Mouse (Mus musculus) layer of hippocampus, postnatal 10 days (tissue): Measurements from ENCODE around the gene Tmod1. TPM values are rescaled to one million over a fixed set of nuclear protein-coding genes. Genes with fewer than 3 reads are reported as not detected.

Experiments
- DNase-seq, 2 experiments: peaks; one replicate each; pipeline ENCODE4 v3.0.0; 2021; ENCODE audit warnings: low spot score in 2 of 2
- total RNA-seq, 2 experiments: library from RNA; stranded (reverse); gene quantifications; 2 replicates each; pipeline ENCODE4 v1.2.3; 2021

The Tmod1 gene
- total RNA-seq, 2 experiments from 2014 or later, result 7.7 to 8.3 TPM

DNA sequence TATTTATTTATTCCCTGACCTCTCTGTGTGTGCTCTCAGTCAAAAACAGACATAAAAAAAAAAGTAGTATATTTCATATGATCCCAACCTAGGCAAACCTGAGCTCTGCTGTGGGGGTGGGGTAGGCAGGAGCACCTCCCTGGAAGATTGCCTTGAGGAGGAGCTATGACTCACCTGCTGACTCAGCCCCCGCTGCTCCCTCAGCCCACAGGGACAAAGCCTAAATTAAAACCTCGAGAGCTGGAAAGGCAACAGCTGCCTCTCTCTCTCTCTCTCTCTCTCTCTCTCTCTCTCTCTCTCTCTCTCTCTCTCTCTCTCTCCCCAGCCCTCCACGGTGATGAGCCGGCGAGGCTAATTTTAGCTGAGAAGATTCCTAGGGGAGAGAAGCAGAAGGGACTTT, 49.1 kb downstream of the Tmod1 start:
- no peak for DNase-seq

DNA sequence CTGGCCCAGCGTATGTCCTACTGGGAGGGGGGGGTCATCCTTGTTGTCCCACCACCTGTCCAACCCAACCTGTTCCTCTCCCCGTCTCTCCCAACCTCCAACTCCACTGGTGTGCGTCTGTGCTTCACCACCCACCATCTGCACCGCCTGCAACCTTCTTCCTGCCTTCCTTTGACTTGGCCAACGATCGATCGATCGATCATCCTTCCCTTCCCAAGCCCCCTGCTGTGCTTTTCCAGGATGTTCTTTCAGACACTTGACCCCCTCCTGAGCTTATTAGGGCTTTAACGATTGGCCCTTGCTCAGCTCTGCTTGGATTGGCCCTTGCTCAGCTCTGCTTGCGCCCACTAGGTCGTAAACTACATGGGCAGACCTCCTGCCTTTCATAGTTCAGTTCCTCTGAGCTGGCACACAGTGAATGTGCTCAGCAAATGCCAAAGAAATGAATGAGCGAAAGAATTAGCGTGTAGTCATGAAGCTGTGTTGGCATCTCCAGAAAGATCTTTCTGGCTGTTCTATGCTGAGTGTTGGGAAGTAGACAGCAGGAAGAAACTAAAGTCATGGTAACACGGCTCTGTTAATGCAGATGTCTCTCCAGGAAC, 50.9 kb downstream of the Tmod1 start:
- no peak for DNase-seq

DNA sequence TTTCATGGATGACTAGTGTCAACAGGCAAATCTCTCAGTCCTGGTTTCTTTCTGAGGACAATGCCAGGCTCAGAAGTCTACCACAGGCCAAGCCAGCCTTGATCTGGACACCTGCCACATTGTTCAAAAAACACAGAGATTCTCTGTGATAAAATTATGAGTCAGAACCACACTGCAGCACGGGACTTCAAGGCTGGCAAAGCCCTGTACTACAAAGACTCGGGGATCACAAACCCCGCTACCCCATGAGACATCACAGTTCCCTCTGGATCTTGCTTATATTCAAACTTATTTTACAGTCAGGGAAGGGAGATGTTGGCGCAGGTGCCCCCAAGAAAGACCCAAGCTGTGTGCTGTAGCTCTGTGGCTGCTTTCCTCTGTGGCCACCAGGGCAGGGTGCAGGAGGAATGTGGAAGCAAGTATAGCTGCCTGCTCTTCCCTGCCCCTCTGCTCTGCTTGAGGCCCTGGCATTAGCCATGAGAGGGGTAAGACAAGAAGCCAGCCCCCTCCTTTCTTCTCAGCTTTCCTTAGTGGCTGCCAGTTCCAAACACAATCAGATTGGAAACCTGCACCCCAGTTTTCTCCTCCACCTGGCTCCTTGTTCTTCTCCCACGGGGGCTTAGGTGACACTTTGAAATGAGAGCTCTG, 53.8 kb downstream of the Tmod1 start:
- no peak for DNase-seq

DNA sequence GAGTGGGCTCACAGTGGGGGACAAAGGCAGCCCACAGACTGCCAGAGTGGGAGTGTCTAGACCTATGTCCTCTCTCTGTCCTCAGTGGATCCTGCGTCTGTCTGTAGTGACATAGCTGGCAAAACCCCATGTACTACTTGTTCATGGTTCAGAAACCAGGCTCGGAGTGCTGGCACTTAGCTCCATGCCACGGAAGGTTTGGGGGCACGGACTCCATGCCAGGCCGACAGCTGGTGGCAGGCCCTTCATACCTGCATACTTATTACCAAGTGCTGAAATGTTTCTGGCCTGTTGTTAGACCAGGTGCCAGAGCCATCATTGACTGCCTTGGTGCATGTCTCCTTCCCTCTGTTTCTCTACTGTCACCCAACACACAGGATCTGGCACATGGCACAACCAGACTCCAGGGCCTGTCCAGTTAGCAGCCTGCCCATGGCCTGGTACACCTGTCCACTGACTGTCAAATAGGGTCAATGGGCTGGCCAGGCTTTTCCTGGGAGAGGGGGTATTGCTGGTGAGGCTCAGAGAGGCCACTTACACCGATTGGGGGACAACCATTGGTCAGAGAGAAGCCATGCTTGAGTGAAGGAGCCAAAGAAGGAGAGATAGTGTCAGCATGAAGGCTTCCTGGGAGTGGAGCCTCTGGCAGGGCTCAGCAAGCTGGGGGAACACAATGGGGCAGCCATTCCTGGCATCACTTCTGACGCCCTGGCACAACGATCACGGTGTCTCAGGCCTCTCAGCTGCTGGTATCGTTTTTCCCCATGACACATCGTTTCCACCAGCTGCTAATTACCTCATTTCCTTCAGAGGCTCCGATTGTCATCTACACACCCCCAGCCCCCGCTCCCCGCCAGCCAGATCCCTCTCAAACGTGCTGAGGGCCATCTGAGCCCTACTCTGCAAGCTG, 56.4 kb downstream of the Tmod1 start:
- peak in 1 of 2 experiments; percentile 31 for DNase-seq

DNA sequence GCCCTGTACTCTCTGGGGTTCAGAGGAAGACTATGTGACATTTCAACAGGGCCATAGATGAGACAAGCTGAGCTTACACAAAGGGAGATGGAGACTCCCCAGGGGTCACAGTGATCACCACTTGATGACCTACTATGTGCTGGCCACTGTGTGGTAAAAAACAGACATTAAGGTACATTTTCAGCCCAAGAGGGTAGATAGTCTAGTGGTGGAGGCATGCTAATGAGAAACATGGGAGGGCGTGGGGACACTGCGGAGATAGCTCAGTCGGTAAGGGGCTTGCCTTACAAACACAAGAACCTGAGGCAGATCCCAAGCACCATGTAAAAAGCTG, 57.1 kb downstream of the Tmod1 start:
- no peak for DNase-seq

DNA sequence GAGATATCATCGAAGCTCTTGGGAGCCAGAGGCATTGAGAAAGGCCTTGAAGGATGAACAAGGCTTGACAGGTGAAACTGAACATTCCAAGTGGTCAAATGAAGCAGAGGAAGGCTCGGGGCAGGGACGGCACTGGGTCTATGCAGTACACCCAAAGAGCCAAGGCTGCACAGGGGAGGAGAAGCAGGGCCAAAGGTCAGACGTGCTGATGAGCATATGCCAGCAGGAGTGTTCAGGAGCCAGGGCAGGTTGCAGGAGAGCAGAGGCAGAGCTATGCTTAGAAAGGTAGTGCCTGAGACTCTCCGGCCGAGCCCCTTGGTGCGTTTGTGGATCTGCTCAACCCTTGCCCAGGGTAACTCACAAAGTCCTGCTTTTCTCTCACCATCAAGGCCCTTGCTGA, 57.8 kb downstream of the Tmod1 start:
- DNase-seq, result no peak

DNA sequence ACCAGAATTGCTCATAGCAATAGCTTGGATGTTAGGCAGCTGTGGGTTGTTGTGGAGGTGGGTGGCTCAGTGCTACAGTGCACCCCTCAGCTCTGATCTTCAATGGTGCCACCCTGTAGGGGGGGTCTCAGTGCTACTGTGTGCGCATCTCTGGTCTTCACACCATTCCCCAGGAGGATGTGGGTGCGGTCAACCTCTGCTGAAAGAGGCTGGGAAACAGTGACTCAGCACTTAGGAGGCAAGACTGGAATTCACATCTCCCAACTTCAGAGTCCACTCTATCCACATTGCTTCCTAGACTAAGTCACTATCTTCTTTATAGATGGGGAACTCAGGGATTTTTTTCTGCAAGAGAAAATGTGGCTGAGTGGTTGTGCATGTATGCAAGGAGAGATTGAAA, 58.9 kb downstream of the Tmod1 start:
- DNase-seq, result no peak

DNA sequence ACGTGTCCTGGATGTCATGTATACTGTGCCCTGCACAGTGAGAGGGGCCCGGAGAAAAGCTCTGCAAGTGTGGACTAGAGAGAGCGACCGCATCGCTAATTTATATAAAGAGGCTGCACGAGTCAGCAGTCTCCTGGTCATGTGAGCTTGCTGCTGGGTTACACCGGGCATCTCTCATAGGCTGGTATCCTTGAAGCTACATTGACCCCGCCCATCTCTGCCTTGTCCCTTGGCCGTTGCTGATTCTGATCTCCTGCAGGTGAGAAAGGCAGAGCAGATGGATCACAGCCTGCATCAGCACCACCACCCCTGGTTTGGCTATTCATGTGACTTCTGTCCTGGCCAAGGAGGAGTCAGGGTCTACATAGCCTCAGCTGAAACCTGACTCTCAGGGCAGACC, 60.4 kb downstream of the Tmod1 start:
- no peak for DNase-seq

DNA sequence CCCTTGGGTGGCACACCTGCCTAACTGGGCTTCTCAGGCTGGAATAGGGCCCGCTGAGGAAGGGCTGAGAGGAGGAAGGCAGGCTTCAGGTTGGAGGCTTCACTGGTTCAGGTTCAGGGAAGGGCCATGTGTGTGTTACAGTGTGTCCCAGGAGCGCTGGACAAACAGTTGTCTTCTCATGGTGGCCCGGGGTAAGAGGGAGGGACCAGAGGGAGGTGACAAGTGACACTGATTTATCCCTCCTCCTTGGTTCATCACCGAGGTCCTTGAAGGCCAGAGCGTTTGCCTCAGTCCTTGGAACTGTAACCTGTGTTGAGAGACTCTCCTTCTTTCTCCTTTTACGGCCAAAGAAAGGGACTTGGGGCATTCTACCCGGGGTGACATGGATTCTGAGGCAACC, 61.8 kb downstream of the Tmod1 start:
- no peak for DNase-seq

DNA sequence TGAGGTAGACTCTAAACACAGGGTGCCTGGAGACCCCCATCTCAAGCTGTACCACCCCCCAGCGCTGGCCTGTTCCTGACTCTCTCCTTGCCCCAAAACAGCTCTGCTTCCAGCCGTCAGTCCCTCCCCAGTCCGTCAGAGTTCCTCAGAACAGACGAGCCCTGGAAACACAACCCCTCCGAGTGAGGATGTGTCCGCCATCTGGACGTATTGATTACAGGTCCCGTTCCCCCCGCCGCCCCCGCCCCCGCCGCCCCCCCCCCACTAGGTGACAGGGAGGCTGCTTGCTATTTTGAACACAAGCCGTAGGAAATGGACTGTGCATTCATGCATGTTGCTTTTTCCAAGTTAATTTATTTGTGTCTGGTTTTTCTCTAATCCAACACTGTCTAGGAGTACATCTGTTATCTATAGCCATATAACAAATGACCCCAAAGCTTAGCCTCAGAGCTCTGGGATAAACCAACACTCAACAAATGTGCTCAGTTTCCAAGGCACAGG, 62.5 kb downstream of the Tmod1 start:
- DNase-seq, result no peak

DNA sequence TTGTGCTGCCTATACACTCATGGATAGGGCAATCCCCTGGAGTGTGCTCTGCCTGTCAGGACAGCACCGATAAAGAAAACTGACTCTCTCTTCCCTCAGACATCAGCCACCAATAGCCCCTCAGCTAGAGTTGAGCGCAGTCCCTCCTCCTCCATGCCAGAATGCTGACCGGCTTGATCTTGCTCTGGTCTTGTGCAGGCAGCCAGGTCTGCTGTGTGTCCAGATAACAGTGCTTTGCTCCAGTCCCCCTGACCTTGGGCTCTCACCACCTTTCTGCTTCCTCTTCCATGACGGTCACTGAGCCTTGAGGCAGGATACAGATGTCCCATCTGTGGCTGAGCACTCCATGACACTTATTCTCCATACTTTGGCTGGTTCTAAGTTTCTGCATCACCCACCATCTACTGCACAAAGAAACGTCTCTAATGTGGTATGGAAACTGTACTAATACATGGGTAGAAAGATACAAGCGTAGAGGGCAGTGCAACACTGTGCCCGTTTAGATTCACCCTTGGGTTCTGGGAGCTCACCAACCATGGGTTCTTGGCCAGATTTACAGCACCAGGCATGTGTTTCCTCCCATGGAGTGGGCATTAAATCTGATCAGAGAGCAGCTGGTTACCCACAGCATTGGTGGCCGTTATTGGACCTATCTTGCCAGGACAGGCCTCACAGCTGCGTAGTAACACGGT, 63.5 kb downstream of the Tmod1 start:
- DNase-seq, result no peak

DNA sequence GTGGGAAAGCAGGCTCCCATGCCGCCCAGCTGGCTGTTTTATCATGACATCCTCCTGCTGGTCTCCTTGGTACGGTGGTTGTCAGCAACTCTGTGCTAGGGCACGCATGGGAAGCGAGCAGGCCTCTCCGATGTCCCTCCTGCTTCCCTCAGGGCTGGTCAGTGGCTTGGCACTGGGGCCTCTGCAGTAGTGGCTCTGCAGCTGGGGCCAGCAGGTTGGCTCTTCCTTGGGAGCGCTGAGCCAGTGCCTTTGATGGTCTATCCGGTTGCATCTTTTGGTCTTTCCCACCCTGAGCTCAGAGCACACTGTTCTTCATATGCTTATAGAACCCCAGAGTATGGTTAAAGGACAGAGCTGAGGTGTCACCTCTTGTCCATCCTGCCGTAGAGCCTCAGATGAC, 71.3 kb downstream of the Tmod1 start:
- no peak for DNase-seq

DNA sequence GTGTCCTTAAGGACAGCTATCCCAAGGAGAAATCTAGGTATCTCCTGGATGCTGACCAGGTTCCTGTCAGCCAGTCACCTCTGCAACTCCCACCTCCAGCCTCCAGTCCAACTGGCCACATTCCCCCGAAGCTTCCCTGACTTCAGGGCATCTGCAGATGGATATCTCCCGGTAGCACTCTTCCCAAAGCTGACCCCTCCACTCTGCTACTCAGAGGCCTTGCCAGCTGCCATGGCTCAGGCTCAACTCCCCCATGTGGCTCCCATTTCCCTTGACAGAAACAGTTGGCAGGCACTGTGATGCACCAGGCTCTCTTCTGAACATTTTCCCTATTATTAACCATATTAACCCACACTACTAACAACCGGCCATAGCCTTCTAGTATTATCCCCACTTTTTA, 72.6 kb downstream of the Tmod1 start:
- DNase-seq, result peak in 1 of 2 experiments; percentile 38

DNA sequence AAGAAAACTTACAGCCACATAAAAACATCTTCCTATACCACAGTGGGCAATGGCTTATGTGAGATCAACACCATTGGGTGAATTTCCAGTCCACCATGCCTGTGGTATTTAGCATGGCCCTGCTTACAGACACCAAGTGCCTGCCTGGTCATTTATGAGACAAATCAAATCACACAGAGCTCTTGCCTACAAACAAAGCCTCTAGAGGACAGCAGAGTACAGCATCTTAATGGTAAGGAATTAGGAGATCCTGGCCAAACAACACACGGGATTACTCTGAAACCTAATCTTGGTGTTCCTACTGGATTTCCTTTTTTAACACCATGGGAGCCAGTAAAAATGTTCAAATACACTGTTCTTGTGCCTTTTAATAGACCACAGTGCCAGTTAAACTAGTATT, 76.6 kb downstream of the Tmod1 start:
- no peak for DNase-seq

DNA sequence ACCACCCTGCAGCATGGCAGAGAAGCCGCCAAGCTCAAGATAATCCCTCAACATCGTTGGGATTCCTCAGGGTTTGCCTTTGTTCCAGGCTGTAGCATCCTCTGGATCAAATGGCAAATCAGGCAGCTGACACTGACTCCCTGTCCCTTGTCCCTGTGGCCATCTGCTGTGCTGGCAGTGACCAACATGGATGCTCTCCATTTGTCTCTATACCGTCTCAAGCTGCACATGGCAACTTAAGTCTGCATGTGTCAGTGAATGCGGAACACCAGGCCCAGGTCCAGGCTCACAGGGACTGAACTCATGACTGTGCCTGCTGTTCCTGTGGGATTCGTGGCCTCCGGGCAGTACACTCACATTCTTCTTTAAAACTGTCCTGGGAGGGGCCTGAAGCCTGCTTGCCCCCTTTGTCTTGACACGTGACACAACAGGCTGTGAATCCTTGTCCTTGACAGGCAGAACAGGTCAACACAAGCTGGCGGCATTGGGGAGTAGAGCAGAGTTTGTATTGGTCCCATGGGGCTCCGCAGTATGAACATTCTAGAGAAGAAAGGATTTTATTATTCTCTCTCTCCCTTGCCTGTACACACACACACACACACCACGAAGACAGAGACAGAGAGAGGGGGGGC, 77.9 kb downstream of the Tmod1 start:
- no peak for DNase-seq

DNA sequence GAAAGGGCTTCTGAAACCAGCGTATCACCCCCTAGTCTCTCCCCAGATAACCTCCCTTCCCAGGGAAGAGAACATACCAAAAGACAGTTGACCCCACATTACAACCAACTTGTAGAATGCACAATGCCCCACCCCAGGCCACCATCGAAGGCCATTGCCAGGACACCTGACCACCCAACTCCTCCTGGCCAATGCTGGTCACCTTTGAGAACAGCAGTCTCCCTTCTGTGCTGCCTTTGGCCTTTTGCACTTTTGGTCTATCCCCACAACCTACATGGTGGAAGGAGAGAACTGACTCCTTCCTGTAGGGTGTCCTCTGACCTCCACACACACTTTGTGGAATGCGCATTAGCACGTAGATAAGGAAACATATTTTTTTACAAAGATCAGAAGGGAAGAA, 78.8 kb downstream of the Tmod1 start:
- no peak for DNase-seq

DNA sequence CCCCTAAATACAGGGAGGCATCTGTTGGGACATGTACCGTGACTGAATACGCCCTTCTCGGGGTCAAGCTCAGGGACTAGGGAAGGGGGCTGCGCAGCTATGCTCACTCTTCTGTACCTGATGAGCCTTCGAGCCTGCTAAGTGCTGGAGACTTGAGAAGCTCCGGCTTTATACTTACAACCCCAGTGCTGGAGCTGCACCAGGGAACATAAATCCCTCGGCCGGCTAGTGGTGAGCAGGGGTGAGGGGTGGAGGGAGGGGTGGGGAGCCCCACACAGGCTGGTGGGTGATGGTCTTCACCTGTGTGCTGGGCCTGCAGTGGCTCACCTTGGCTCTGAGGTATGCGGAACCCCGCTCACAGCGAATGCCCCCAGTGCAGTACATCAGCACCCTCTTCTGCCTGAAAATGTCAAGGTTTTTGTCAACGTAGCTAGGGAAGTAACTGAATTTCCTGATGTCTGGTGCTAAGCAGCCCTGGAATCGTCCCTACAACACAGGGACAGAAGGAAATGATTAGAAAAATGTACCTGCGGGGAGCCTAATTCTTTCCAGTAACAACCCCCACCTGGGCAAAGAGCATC, 80.9 kb downstream of the Tmod1 start:
- DNase-seq, result no peak

DNA sequence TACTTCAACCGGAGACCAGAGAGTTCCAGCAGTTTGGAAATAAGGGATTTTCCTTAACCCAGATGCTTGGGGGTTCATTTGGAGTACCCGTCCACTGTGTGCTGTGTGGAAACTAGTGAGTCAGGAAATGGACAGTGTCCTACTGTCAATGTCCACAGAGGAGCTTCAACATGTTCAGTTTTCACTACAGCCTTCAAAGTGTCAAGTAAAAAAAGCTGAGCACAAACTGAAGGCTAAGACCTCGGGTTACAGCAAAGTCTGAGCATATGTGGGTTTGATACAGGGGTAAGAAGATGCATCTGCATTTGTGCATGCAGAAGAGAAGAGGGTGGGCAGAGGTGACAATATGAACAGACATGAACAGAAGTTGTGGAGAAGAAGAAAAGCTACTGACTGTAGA, 82.0 kb downstream of the Tmod1 start:
- no peak for DNase-seq

DNA sequence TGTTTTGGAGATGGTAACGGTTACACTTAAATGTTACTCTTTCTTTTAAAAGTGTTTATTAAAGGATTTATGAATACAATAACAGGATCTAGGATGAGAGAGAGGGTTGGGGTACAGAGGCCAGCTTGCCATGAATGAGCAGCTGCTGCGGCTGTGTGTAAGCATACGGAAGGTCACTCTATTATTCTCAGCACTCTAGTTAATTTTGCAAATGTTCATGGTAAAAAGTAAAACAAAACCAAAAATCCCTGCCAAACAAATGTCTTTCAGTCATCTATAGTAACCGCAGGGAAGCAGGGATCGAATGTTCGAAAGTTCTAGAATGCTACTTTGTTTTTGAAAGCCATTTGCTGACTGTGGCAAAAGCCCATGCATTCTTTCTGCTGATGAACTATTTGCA, 84.6 kb downstream of the Tmod1 start:
- DNase-seq, result no peak

DNA sequence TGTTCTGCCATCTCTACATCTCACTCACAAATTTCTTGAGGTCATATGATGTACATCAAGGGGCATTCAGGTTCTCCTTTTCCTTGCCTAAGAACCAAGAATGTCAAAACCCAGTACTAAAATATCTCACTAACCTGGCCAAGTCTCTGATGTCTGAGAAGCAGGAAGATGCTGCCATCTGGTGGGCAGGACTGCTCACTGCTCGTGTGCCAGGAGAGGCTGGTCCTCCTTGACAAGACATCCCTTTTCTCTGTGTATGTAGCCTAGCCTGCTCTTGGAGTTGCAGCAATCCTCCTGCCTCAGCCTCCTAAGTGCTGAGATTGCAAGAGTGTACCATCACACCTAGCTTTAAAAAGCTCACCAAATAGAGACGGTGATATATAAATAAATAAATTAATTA, 87.8 kb downstream of the Tmod1 start:
- peak; percentile 79 to 81 for DNase-seq
